Mouse (Mus musculus) heart, embryonic 15.5 days (tissue): ENCODE data around the gene Pls1. TPM values are rescaled to one million over a fixed set of nuclear protein-coding genes. Genes with fewer than 3 reads are reported as not detected.

Experiments
- polyA plus RNA-seq: library from polyadenylated mRNA; unstranded; fragments of >200 nt; fragmentation: Nextera tagmentation; extraction: Ambion mirVana; gene quantifications from 2 replicates; pipeline ENCODE4 v1.2.1, GENCODE M21; 2015

The Pls1 gene
- polyA plus RNA-seq, 1 experiment from 2014 or later, result 1.0 TPM

Other genes starting within 250 kb of the Pls1 start
- gene Pcolce2, start 207.7 kb downstream of the Pls1 start, polyA plus RNA-seq, result 0.97 and 3.5 TPM in 2 replicates
- 2.7 and 2.9 TPM in 2 replicates for gene Trpc1, start 94.9 kb downstream of the Pls1 start, polyA plus RNA-seq
- 8.4 and 9.7 TPM in 2 replicates for gene Atr, start 12.3 kb upstream of the Pls1 start, polyA plus RNA-seq
- 10.9 and 11.8 TPM in 2 replicates for gene Xrn1, start 109.4 kb upstream of the Pls1 start, polyA plus RNA-seq